Mouse (Mus musculus): ENCODE measurements around the gene Cacna1f. TPM values are rescaled to one million over a fixed set of nuclear protein-coding genes. Genes with fewer than 3 reads are reported as not detected.

Gene Cacna1f
- polyA plus RNA-seq, 1 experiment: not detected

- Histone ChIP-seq H3K4me3 (ENCODE audit: insufficient read depth, low read length) (no peak overlapping the region), H3K27ac (ENCODE audit: insufficient read depth, low read length) (no peak overlapping the region), H3K4me1 (ENCODE audit: control insufficient read depth, insufficient read depth, low read length) (no peaks in the 10 kb centered on the region)
- TF ChIP-seq POLR2A (IDR thresholded peaks at IDR 0.05; ENCODE audit: low read depth, low read length) (no peak), CTCF (IDR thresholded peaks at IDR 0.05; ENCODE audit: borderline replicate concordance, insufficient read depth, low read length) (no peak)
These were observed 11.1 kb downstream of the Cacna1f start for GRCm38 (mm10) chrX:7617889-7618551.

- Histone ChIP-seq H3K27ac (ENCODE audit: insufficient read depth, low read length) (no peak overlapping the region), H3K4me3 (ENCODE audit: insufficient read depth, low read length) (no peak overlapping the region), H3K4me1 (ENCODE audit: control insufficient read depth, insufficient read depth, low read length) (no peaks in the 10 kb centered on the region)
- TF ChIP-seq POLR2A (IDR thresholded peaks at IDR 0.05; ENCODE audit: low read depth, low read length): no peak
- TF ChIP-seq CTCF (IDR thresholded peaks at IDR 0.05; ENCODE audit: borderline replicate concordance, insufficient read depth, low read length): no peak
These were observed 25.7 kb downstream of the Cacna1f start for GRCm38 (mm10) chrX:7632560-7632959.

- Histone ChIP-seq H3K4me3 (ENCODE audit: insufficient read depth, low read length) (no peak overlapping the region), H3K27ac (ENCODE audit: insufficient read depth, low read length) (no peak overlapping the region), H3K4me1 (ENCODE audit: control insufficient read depth, insufficient read depth, low read length) (no peaks in the 10 kb centered on the region)
- TF ChIP-seq POLR2A (IDR thresholded peaks at IDR 0.05; ENCODE audit: low read depth, low read length) (no peak), CTCF (IDR thresholded peaks at IDR 0.05; ENCODE audit: borderline replicate concordance, insufficient read depth, low read length) (no peak)
These were observed 28.2 kb downstream of the Cacna1f start for GRCm38 (mm10) chrX:7635101-7635500.

DNA sequence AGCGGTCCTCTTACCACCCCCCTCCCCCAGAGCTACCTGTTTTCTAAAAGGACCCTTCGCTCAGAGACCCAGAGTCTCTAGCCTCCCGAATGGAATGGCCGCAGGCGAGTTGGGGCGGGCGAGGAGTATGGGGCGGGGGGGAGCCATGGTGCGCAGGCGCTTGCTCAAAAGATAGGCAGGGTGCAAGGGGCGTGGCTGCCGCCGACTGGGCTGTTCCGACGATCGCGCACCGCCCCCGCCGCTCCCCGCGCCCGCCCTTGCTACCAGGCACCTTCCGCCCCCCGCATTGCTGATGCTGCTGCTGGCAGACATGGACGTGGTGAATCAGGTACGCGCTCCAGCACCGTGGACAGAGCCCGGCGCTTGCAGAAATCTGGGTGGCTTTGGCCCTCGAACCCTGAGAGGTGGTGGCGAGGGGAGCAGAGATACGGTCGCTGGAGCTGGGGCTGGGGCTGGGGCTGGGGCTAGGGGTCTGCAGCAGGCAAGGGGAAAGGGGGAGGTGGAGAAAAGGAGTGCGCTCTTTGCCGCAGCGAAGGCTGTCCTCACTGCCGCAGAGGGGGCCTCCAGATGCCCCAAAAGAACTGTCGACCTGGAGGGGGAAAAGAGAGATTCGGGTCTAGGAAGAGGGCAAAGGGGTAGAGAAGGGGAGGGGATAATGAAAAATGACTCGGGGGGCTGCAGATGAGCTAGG is 31.7 kb downstream of the Cacna1f start, which contains the start of gene Syp:
Syp (plus strand) TSS at position 71 of the 691 bp plus-strand sequence.
- H3K27ac ChIP-seq (ENCODE audit: insufficient read depth, low read length): no peak within 1 kb of the TSS
- TF ChIP-seq POLR2A (IDR thresholded peaks at IDR 0.05; ENCODE audit: low read depth, low read length) (no peak), CTCF (IDR thresholded peaks at IDR 0.05; ENCODE audit: borderline replicate concordance, insufficient read depth, low read length) (no peak)
- H3K4me1 ChIP-seq (ENCODE audit: control insufficient read depth, insufficient read depth, low read length): no peaks in the 10 kb centered on the region
- no peak within 1 kb of the TSS for H3K4me3 ChIP-seq (ENCODE audit: insufficient read depth, low read length)

DNA sequence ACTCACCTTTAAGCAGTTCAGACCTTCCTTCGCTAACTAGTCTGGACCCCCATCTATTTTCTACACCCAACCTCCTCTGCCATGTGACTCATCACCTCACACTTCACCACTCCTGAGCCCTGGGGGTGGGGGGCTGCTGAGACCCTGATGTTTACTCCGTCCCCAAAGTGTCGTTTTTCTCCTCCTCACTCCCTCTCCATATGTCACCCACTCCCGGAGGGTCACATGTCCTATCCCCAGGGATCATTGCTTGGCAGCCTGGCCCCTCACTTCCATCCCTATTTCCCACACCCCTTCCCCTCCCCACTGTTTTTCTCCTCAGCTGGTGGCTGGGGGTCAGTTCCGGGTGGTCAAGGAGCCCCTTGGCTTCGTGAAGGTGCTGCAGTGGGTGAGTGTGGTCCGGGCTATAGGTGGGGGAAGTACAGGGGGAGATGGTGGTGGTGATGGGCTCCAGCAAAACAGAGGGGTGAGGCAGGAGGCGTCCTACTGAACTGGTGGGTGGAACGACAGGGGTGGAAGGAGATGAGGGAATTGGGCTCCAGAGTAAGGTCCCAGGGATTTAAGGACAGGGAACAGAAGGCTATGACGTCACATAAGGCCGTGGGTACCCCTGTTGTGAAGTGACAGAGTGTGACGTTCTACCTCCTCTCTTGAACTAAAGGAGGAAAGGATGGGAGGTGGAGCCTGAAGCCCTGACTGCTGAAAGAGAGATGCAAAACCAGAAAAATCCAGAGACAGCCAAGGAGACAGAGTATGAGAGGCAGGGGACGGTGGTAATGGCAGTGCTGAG is 32.8 kb downstream of the Cacna1f start:
- TF ChIP-seq CTCF (IDR thresholded peaks at IDR 0.05; ENCODE audit: borderline replicate concordance, insufficient read depth, low read length): no peak
- TF ChIP-seq POLR2A (IDR thresholded peaks at IDR 0.05; ENCODE audit: low read depth, low read length): no peak
- Histone ChIP-seq H3K4me1 (ENCODE audit: control insufficient read depth, insufficient read depth, low read length) (no peaks in the 10 kb centered on the region), H3K4me3 (ENCODE audit: insufficient read depth, low read length) (no peak overlapping the region), H3K27ac (ENCODE audit: insufficient read depth, low read length) (no peak overlapping the region)

- no peak overlapping the region for H3K4me3 ChIP-seq (ENCODE audit: insufficient read depth, low read length)
- H3K4me1 ChIP-seq (ENCODE audit: control insufficient read depth, insufficient read depth, low read length): no peaks in the 10 kb centered on the region
- TF ChIP-seq CTCF (IDR thresholded peaks at IDR 0.05; ENCODE audit: borderline replicate concordance, insufficient read depth, low read length): no peak
- no peak for TF ChIP-seq POLR2A (IDR thresholded peaks at IDR 0.05; ENCODE audit: low read depth, low read length)
- no peak overlapping the region for H3K27ac ChIP-seq (ENCODE audit: insufficient read depth, low read length)
These were observed 33.9 kb downstream of the Cacna1f start for GRCm38 (mm10) chrX:7640785-7641184.

GRCm38 (mm10) chrX:7645349-7645748 is 38.5 kb downstream of the Cacna1f start:
- H3K4me3 ChIP-seq (ENCODE audit: insufficient read depth, low read length): no peak overlapping the region

GRCm38 (mm10) chrX:7648671-7649304 is 41.9 kb downstream of the Cacna1f start:
- H3K4me1 ChIP-seq (ENCODE audit: control insufficient read depth, insufficient read depth, low read length): no peaks in the 10 kb centered on the region; the same call in 1 of the 2 replicates
- peak; percentile 21; the same call in 1 of the 2 replicates for TF ChIP-seq CTCF (IDR thresholded peaks at IDR 0.05; ENCODE audit: borderline replicate concordance, insufficient read depth, low read length)
- peak; percentile 68 for TF ChIP-seq POLR2A (IDR thresholded peaks at IDR 0.05; ENCODE audit: low read depth, low read length)
- H3K27ac ChIP-seq (ENCODE audit: insufficient read depth, low read length): peak overlapping the region; percentile 45
- peak overlapping the region; percentile 46 for H3K4me3 ChIP-seq (ENCODE audit: insufficient read depth, low read length)

More at GRCm38 (mm10) chrX:7645349-7645748, 38.5 kb downstream of the Cacna1f start:
- Histone ChIP-seq H3K4me1 (ENCODE audit: control insufficient read depth, insufficient read depth, low read length) (no peaks in the 10 kb centered on the region), H3K27ac (ENCODE audit: insufficient read depth, low read length) (no peak overlapping the region)
- TF ChIP-seq CTCF (IDR thresholded peaks at IDR 0.05; ENCODE audit: borderline replicate concordance, insufficient read depth, low read length) (no peak), POLR2A (IDR thresholded peaks at IDR 0.05; ENCODE audit: low read depth, low read length) (no peak)

- H3K27ac ChIP-seq (ENCODE audit: insufficient read depth, low read length): peak within 1 kb of the TSS; percentile 41
- TF ChIP-seq POLR2A (IDR thresholded peaks at IDR 0.05; ENCODE audit: low read depth, low read length) (peak; percentile 66), CTCF (IDR thresholded peaks at IDR 0.05; ENCODE audit: borderline replicate concordance, insufficient read depth, low read length) (no peak)
- H3K4me1 ChIP-seq (ENCODE audit: control insufficient read depth, insufficient read depth, low read length): 0 out of 2 replicates have a peak, but pooled peaks cover 2% of the 10 kb centered on the region
- peak within 1 kb of the TSS; percentile 59 for H3K4me3 ChIP-seq (ENCODE audit: insufficient read depth, low read length)
These were observed 50.3 kb downstream of the Cacna1f start, which contains the start of gene Prickle3 for GRCm38 (mm10) chrX:7657221-7657639. Gene Prickle3 (plus strand): TSS chrX:7657260.

All from embryonic fibroblast, embryonic 13.5 days (primary cell).